Mouse (Mus musculus) embryo, embryonic 11.5 days (tissue): ENCODE results near the gene Klhl11.

Experiments used
- DNase-seq: peaks from one replicate; pipeline ENCODE4 v3.0.0-alpha.2; 2012; ENCODE audit warnings: low read depth, low spot score

Klhl11 gene

GRCm38 (mm10) chr11:100472197-100472934 is at the start of gene Klhl11:
Gene Klhl11 (minus strand): TSS chr11:100472741.
- peak; percentile 92 for DNase-seq

DNA sequence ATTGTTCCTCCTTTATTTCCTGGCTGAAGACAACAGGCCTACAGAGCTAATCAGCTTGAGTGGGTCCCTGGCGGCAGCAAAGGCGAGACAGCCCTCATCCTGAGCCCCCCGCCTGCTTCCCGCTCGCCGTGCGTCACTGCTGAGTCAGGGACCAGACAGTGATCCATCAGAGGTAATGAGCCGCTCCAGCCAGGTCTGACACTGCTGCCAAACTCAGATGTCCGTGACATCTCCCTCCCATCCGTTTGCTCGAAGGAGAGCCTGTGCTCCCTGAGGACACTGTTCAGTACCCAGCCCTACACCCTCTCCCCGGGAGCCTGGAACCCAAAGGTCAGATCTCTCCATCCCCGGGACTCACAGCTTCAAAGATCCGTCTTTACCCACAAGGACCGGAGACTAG is 48.3 kb upstream of the Klhl11 start:
- DNase-seq: no peak

DNA sequence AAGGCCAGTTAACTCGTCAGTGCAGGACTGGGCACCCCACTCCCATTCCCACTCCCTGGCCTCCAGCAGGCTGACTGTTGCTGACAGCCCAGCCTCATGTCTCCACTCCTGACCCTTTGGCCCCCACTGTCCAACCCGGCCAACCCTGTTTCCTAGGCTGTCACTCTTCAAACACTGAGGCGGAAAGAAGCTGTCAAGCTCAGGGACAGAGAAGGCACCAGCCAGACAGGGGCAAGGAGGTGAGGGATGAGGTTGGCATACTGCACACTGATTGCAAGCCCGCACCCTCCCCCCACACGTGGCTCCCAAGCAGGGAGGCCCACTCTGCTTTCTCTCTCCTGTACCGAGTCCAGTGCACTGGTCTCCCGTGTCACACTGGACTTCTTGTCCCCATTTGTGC is 46.6 kb upstream of the Klhl11 start:
- no peak for DNase-seq

DNA sequence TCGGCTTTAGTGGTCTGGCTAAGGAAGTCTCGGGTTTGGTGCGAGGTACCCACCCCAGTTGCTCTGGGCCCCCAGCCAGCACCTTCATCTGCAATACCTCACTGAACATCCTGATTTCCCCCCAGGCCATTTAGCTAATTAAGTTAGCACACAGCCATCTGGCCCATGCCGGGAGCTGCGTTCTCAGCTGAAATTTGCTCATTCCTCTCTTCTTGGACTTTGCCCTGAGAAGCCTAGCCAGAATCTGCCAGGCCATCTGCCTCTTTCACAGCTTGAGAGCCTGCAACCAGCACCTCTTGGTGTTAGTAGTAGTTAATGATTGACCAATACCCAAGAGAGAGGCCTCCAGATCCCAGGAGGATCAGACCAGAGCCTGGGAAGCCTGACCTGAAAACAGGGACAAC is 45.6 kb upstream of the Klhl11 start:
- no peak for DNase-seq

DNA sequence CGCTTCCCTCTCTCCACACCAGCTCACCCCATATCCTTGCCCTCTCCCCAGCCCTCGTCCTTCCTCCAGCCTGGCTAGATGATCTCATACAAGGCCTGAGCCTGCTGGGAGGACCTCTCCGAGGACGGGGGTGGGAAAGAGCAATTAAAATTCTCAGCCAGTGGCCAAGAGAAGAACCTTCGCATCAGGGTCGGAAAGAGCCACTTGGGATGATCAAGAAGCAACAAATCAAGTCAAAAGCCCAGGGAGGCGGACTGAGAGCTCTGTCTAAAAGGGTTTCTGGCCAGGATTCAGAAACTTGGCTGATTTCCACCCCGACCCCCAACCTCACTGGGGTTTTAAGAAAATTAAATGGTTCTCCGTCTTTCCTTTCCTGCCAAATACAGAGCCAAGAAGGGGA is 43.8 kb upstream of the Klhl11 start:
- DNase-seq: no peak

GRCm38 (mm10) chr11:100515789-100516188 is 43.2 kb upstream of the Klhl11 start:
- no peak for DNase-seq

GRCm38 (mm10) chr11:100515061-100515460 is 42.5 kb upstream of the Klhl11 start:
- no peak for DNase-seq

- no peak for DNase-seq
Observed at GRCm38 (mm10) chr11:100513716-100514115, 41.2 kb upstream of the Klhl11 start.

GRCm38 (mm10) chr11:100512384-100512783 is 39.8 kb upstream of the Klhl11 start:
- no peak for DNase-seq

- no peak for DNase-seq
Observed at GRCm38 (mm10) chr11:100510556-100510955, 38.0 kb upstream of the Klhl11 start.

GRCm38 (mm10) chr11:100505997-100506396 is 33.5 kb upstream of the Klhl11 start:
- no peak for DNase-seq

- DNase-seq: no peak
Observed at GRCm38 (mm10) chr11:100504990-100505660, 32.6 kb upstream of the Klhl11 start.

DNA sequence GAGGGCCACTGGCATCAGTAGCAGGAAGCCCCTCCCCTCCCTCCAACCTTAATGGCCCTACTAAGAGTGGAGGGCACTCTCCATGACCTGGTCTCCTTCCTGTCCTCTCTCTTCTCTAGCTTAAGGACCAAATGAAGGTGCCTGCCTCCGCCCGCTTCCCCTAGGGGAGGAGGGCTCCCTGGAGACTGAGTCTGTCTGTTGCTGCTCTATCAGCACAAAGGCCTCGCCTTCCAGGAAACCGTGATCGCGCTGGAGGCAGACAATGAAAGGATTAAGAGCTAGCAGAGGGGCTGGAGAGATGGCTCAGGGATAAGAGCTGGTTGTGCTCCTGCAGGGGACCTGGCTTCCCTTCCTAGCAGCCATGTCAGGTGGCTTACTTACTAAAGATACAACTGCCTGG is 28.8 kb upstream of the Klhl11 start:
- no peak for DNase-seq

GRCm38 (mm10) chr11:100500651-100501050 is 28.1 kb upstream of the Klhl11 start:
- no peak for DNase-seq

- DNase-seq: no peak
Observed at GRCm38 (mm10) chr11:100500241-100500640, 27.7 kb upstream of the Klhl11 start.

- DNase-seq: no peak
Observed at GRCm38 (mm10) chr11:100493771-100494170, 21.2 kb upstream of the Klhl11 start.

GRCm38 (mm10) chr11:100490951-100491350 is 18.4 kb upstream of the Klhl11 start:
- no peak for DNase-seq

DNA sequence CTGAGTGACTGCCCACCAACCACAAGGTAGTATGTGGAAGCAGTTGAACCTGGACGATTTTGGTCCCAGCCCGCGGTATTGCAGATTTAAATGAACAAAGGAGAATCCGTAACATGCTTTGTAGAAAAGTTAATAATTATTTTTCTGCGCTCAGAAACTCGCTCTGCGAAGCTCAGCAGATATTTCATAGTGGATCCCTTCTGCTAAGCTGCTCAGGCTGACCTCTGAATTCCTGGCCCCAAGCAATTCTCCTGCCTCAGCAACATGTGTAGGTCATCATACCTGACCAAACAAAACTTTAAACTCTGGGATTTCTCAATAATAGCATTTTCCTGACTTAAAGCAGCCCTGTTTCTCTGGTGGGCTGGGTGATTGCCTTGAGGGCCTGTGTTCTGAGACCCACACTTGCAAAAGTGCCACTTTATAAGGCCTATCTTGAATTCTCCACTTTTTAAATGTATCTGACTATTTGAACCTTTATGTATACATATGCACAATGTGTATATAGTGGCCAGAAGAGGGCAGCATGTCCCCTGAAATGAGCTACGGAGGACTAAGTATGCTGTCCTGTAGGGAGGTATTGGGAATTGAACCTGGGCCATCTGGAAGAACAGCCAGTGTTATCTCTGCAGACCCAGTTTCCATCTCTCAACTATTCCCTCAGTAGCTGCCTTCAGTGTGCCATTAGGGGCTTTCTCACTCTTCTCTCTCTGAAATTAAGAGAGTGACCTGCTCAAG is 13.4 kb upstream of the Klhl11 start:
- DNase-seq: peak; percentile 19

GRCm38 (mm10) chr11:100484461-100484860 is 11.9 kb upstream of the Klhl11 start:
- DNase-seq: no peak

DNA sequence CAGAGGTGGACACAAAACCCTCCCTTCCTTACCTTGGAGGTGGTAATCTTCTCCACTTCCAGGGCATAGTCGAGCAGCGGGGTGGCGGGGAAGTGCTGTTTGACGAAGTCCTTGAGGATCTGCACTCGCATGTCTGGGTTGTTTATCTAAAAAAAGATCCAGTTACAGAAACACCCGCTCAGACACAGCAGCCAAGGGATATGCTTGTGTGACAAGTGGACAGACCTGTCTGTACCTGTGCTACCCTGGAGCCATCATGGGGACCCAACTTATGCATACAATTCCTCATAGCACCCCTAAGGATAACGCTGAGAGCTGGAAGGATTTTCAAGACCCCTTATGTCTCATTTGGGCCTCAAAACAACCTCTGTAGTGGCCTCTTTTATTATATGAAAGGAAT is 6.6 kb upstream of the Klhl11 start:
- DNase-seq: no peak

DNA sequence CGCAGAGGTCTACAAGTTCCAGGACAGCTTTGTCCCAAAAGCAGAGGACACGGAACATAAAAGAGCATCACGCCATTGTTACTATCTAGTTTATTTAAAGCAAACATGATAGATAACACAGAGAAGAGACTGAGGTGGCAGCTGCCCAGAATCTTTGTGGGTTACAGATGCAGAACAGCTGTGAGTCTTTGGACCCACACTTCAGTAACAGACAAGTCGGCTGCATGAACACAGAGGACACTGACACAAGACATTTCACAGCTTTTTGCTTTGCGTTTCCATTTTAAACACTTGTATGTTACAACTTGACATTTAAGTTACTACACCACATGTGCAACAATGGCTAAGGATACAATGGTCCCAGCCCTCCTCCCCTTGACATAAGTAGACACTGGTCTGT is 3.7 kb upstream of the Klhl11 start:
- DNase-seq: no peak

- DNase-seq: no peak
Observed at GRCm38 (mm10) chr11:100472935-100473295, 374 bp upstream of the Klhl11 start.
